Mouse (Mus musculus): ENCODE measurements at regions not wholly inside any gene's neighbourhood (a gene's known extent, or its start where the extent isn't known, plus 50 kb on each side); places are given as distances from the start of the nearest gene placed in this dataset.
A peak's percentile ranks its signal among the peaks of the same experiment; 100 is the strongest.

DNA sequence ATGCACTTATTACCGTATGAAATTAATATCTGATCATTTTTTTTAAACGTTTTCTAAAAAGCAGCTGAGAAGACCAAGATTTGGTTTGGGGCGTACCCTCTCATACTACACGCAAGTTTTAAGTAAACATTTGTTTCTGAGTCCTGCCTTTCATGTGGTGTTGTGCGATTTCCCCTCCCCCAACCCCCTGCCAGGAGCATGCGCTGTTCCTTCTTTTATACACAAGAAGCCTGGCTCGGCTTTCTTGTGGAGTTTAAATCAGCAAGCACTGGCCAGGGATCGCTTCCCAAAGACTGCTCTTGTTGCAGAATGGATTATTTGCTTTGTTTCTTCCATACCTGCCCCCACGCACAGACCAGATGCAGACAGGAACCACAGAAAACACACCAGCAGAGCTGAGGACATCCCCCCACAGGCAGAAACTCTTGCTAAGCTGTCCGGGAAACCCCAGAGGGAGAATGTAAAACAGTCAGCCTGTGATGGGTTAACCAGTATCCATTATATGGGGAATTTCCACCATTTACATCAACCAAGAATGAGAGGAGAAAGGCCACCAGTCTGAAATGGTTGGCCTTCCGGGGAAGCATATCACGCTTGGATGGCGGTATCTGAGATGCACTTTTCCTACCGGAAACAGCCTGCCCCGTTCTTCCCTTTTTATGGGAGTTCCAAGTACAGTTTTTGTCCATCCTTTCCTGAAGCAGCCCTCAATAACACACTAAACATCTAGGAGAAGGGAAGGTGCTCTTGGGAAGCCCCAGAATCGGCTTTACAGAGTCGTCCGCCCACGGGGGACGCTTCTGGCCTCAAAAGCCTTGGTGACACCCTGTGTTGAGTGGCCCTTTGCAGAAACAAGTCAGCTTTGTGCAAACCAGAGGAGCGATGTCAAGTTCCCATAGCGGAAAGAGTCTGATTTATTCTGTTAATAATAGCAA, 91.3 kb downstream of the Tomm20 start:
- peak; percentile 10 for ATAC-seq

GRCm38 (mm10) chr8:126852663-126853390, 92.8 kb downstream of the Tomm20 start:
- no peak for ATAC-seq

- ATAC-seq, result peak; percentile 6
Observed at GRCm38 (mm10) chr8:126852184-126852583, 93.5 kb downstream of the Tomm20 start.

DNA sequence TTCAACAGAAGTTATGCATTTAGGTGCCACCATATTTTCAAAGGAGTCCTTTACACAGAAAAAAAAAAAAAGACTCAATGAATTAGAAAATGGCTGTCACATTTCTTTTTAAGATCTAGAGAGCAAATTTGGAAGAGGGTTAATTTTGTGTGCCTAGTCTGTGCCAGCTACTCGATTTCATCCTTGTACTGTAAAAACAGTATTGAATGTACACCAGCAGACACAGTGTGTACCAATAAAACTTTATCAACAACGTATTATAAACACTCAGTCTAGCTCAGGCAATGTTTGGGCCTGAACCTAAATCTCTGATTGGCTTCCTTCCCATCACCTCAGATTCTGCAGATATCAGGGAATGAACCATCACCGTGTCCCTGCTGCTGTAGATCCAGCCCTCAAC, 93.9 kb downstream of the Tomm20 start:
- no peak for ATAC-seq

GRCm38 (mm10) chr8:126850189-126850535, 95.5 kb downstream of the Tomm20 start:
- ATAC-seq, result no peak

GRCm38 (mm10) chr8:126849411-126850188, 96.0 kb downstream of the Tomm20 start:
- ATAC-seq, result no peak

- peak; percentile 19 for ATAC-seq
Observed at GRCm38 (mm10) chr8:126848369-126849105, 97.1 kb downstream of the Tomm20 start.

DNA sequence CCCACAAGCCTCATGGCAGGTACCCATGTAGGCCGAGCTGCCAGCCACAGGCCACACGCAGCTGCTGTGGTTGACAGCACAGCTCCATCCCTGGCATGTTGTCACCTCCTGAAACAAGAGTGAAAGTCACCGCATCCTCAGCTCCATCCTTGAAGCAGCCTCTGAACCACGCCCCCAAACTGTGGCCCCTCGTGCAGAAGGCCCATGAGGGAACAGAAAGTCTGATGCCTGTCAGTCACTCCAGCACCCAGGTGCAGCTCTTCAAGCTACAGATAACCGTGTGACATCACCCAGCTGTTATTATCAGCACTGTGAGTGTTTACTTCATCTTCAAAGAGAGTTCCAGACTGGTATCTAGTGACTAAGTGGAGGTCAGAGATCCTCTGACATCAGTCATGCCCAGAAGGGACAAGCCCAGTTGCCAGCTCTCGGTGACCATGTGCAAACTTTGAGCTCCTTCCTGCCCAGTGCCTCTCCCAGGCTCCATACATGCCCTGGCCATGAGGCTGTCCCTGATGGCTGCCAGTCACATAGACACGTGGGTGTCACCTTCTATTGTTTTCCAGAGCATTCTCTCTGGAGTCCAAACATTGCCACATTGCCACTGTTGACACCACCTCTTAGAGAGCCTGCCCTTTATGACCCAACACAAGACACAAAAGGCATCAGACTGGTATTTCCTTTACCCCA, 97.8 kb downstream of the Tomm20 start:
- peak; percentile 67 for ATAC-seq

DNA sequence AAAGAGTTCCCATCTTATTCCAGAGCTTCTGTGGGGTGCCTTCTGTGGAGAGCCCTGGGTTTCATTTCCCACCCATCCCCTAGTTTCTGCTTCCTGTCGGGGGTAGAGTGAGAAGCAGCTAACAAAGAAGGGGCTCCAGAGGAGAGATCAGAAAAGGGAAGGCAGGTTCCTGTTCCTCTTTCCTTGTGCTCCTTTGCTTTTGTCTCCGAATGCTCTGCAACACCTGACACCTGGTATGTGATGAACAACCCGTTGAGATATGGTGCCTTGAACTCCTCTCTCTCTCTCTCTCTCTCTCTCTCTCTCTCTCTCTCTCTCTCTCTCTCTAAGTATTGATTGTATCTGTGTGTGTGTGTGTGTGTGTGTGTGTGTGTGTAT, 99.5 kb downstream of the Tomm20 start:
- no peak for ATAC-seq

DNA sequence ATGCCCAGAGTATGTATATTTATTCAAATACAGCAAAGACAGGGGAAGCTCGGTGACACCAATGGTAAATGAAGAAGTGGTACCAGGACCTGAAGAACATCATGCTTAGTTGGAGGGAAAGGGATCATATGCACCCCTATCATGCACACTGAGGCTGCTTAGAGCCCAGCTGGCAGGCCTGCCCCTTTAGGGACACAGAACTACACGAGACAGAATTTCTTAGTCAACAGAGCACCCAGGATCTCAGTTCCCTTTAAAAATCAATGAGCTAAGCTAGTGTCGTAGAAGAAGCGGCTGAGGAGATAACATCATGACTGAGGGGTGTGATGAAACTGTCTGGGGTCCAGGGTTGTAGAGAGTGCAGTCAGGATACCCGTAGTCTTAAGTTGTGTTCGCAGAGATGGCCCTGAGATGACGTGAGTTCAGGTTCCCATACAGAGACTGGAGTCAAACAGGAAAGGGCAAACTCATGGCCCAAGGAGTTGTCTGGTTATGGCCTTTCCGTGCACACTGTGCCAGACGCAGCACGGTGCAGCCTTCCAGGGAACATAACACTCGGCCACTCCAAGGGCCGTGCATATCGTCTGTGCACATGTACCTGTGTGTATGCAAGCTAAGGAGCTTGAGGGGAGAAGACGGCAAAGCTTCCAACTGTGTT, 100.0 kb downstream of the Tomm20 start:
- no peak for ATAC-seq

GRCm38 (mm10) chr8:126844627-126845026, 101.0 kb downstream of the Tomm20 start:
- ATAC-seq, result no peak

- ATAC-seq, result no peak
Observed at GRCm38 (mm10) chr8:126841187-126841586, 104.5 kb downstream of the Tomm20 start.

GRCm38 (mm10) chr8:126839712-126840355, 105.8 kb downstream of the Tomm20 start:
- no peak for ATAC-seq

DNA sequence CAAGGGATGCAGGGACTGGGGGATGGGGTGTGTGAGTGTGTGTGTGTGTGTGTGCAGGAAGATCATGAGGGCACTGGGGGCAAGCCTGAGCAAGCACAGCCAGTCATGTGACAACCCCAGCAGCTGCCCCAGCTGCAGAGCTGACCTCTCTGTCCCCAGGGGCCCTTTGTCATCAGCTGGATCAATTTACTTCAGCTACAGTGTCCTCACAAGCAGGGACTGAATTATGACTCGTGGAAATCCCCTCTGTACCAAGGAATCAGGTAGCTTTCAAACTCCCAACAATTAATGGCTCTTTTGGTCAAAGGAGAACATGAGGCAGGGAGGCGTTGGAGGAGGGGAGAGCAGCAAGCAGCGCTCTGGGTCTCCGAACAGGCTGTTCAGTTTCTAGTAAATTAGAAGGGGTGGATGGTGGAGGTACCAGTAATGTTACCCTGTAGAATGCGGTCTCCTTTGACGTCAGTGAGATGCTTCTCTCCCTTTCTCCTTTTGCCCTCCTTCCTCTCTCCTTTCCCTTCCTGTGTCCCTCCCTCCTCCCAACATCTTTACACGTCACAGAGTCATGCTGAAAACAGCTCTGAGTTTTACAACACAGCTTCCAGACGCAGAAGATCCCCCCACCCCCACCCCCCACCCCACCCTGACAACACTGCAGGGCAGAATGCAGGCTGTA, 106.5 kb downstream of the Tomm20 start:
- ATAC-seq, result peak; percentile 85

- ATAC-seq, result no peak
Observed at GRCm38 (mm10) chr8:126838228-126838627, 107.4 kb downstream of the Tomm20 start.

- ATAC-seq, result no peak
Observed at GRCm38 (mm10) chr8:126837318-126838025, 108.2 kb downstream of the Tomm20 start.

DNA sequence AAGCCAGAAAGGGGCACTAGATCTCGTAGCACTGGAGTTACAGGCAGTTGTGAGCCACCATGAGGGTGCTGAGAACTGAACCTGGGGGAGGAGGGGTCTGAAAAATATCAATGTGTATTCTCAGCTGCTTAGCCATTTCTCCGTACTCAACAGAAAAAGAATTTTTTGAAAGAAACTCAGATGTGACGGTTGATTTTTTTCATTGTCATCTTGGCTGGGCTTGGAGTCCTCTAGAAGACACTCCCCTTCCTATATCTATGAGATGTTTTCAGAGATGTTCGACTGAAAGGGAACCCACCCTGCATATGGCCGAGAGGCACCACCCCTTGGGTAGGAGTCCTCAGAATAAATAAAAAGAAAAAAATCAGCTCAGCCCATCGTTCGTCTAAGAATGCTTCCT, 110.1 kb downstream of the Tomm20 start:
- no peak for ATAC-seq

GRCm38 (mm10) chr8:126833471-126834453, 111.9 kb downstream of the Tomm20 start:
- ATAC-seq, result peak; percentile 17
